Mouse (Mus musculus) liver, embryonic 14.5 days (tissue): ENCODE results near the gene Ddc. TPM values are rescaled to one million over a fixed set of nuclear protein-coding genes. Genes with fewer than 3 reads are reported as not detected.

Source experiments
- ATAC-seq: fragments of 200-750 bp; cut with Nextera tagmentation; 2 replicates; pipeline ENCODE4 v1.8.0; 2017; ENCODE audit warnings: moderate number of reproducible peaks, mild to moderate bottlenecking, moderate library complexity; ENCODE audit not compliant: insufficient read depth
- DNase-seq, 3 experiments: peaks; one replicate each; pipeline ENCODE4 v3.0.0-alpha.2; 2012 to 2013; ENCODE audit warnings: low read depth in 3 of 3, low spot score in 3 of 3
- H3K27ac ChIP-seq: fragments of 300-500 bp; sonication (generic); 2 replicates; pipeline ENCODE4 v1.5.1; 2014; ENCODE audit warnings: moderate library complexity, mild to moderate bottlenecking, control low read depth, inconsistent platforms
- H3K27me3 ChIP-seq: fragments of 300-500 bp; sonication (generic); 2 replicates; pipeline ENCODE4 v1.6.1; 2014; ENCODE audit warnings: mild to moderate bottlenecking, low read length, moderate library complexity; ENCODE audit not compliant: control insufficient read depth, insufficient read depth
- H3K36me3 ChIP-seq: fragments of 300-500 bp; sonication (generic); replicated peaks from 2 replicates; pipeline ENCODE4 v1.6.1; 2014; ENCODE audit warnings: low read depth; ENCODE audit not compliant: control insufficient read depth, insufficient read depth
- H3K4me1 ChIP-seq, 2 experiments: fragments of 200-500 bp in 1 of 2; fragments of 300-500 bp in 1 of 2; sonication (generic) in 1 of 2; replicated peaks; 2 replicates each; pipeline ENCODE4 v1.6.1; 2012 to 2014; ENCODE audit warnings: antibody characterized with exemption in 1 of 2, inconsistent platforms in 1 of 2, low read length in 1 of 2; ENCODE audit not compliant: control insufficient read depth in 2 of 2, insufficient read depth in 2 of 2
- H3K4me2 ChIP-seq: fragments of 300-500 bp; sonication (generic); 2 replicates; pipeline ENCODE4 v1.6.1; 2014; ENCODE audit warnings: low read depth, mild to moderate bottlenecking, control low read depth, moderate library complexity
- H3K4me3 ChIP-seq, 2 experiments: fragments of 200-500 bp in 1 of 2; fragments of 300-500 bp in 1 of 2; sonication (generic) in 1 of 2; 2 replicates each; pipeline ENCODE4 v1.5.1; 2012 to 2014; ENCODE audit warnings: low read depth in 2 of 2, low read length in 2 of 2, mild to moderate bottlenecking in 2 of 2, control low read depth in 1 of 2, inconsistent platforms in 1 of 2, moderate library complexity in 1 of 2; ENCODE audit not compliant: insufficient read depth in 1 of 2
- H3K9ac ChIP-seq: fragments of 300-500 bp; sonication (generic); replicated peaks from 2 replicates; pipeline ENCODE4 v1.6.1; 2014; ENCODE audit warnings: mild to moderate bottlenecking, control low read depth, moderate library complexity
- H3K9me3 ChIP-seq: fragments of 300-500 bp; sonication (generic); 2 replicates; pipeline ENCODE4 v1.6.1; 2016; ENCODE audit warnings: low read length, mixed read lengths; ENCODE audit not compliant: control insufficient read depth
- CTCF ChIP-seq: IDR thresholded peaks from 2 replicates; pipeline ENCODE4 v1.5.1; 2016; ENCODE audit warnings: antibody characterized with exemption, low read depth, control low read depth
- EP300 ChIP-seq: IDR thresholded peaks from 2 replicates; pipeline ENCODE4 v1.6.1; 2016; ENCODE audit warnings: antibody characterized with exemption, low read depth
- WGBS: fragments of 180-500 bp; shearing (Covaris S2); extraction: QIAGEN DNeasy Blood & Tissue Kit; methylation state at CpG from one replicate; pipeline ENCODE4 v1.1.7; 2014; ENCODE audit not compliant: insufficient replicate concordance; 5-methylcytosine and 5-hydroxymethylcytosine counted together
- polyA plus RNA-seq, 2 experiments: library from polyadenylated mRNA; depleted of rRNA in 1 of 2; stranded (reverse) in 1 of 2; unstranded in 1 of 2; fragments of >200 nt; fragmentation: Nextera tagmentation in 1 of 2; extraction: Ambion mirVana in 1 of 2; gene quantifications; 2 replicates each; pipeline versions ENCODE4 v1.2.1 to v1.2.3; 2012 to 2014

The Ddc gene
- polyA plus RNA-seq (2012; rRNA removed) (3.0 and 4.3 TPM in 2 replicates), polyA plus RNA-seq (2014; fragmentation: Nextera tagmentation; extraction: Ambion mirVana) (7.4 and 8.2 TPM in 2 replicates)

DNA sequence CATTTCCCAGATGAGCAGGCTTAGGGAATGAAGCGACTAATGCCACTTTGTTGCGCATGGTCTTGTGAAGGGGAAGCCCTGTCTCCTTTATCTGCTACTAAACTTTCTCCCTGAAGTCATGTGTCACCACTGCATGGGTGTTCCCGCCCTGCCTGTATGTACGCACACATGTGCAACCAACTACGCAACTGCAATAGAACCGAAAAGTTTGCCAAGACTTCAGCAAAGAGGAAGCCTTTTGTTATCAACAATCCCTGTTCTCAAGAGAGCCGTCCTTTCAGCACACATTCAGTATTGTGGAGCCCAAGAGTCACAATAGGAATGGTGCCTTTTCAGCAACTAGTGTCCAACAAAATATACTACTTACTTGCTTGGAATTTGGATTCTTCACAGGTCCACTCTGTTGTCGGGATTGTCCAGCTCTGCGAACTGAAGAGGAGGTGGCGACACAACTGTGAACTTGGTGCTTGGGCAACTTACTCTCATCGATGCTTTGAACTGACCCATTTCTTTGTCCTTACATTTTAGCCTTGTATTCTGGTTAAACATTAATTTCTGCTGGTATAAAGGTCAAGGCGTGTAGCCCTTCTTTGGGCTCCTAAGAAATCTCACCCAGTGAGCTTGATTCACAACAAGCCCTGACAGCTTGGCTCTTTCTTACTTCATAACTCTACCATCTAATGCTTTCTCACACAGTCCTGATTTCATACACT lies at the start of gene Ddc:
Gene Ddc, minus strand, starts transcription at position 500 of the 713 bp plus-strand sequence.
- no peak for DNase-seq
- no peak within 1 kb of the TSS for H3K27ac ChIP-seq

DNA sequence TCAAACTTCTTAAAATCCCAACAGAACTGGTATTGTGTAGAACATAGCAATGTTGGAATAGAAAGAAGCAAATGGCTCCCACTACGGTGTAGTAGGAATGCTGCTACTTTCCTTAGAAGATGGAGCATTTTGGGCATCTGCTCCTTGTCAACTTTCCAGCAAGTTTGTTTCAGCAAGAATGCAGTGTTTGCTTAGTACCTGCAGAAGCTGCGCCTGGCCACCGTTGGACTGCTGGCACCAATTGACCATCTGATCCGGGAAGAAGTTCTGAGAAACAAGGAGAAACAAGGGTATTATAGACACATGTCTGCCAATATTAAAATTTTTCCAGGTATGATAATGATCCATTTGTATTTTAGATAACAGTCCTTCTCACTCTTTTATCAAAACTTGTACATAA lies 47.8 kb upstream of the Ddc start:
- ATAC-seq (no peak), DNase-seq (no peak)
- Histone ChIP-seq H3K27me3 (no peaks in the 10 kb centered on the region), H3K4me3 (no peak overlapping the region), H3K9me3 (no peaks in the 10 kb centered on the region), H3K36me3 (no peaks in the 10 kb centered on the region; the same call in 1 of the 2 replicates), H3K4me1 (peaks cover 0 to 13% of the 10 kb centered on the region in 2 experiments; a peak in 3 of 4 replicates), H3K4me2 (no peak overlapping the region), H3K27ac (no peak overlapping the region), H3K9ac (no peak overlapping the region)
- 75% methylated on average over 4 of the region's 4 CpGs for WGBS
- TF ChIP-seq EP300 (no peak), CTCF (no peak)

More for the DNA sequence above, at the start of gene Ddc:
- Histone ChIP-seq H3K9ac (no peak within 1 kb of the TSS), H3K9me3 (no peaks in the 10 kb centered on the region), H3K4me1 (peaks cover 0 to 9% of the 10 kb centered on the region in 2 experiments; a peak in 2 of 4 replicates), H3K4me2 (peak within 1 kb of the TSS; percentile 37), H3K4me3 (peak within 1 kb of the TSS; percentile 7 to 8; a peak in 2 of 4 replicates), H3K27me3 (no peaks in the 10 kb centered on the region), H3K36me3 (no peaks in the 10 kb centered on the region)
- WGBS = 61% methylated on average over 12 of the region's 12 CpGs
- TF ChIP-seq CTCF = no peak
- TF ChIP-seq EP300 = no peak
- no peak for ATAC-seq

DNA sequence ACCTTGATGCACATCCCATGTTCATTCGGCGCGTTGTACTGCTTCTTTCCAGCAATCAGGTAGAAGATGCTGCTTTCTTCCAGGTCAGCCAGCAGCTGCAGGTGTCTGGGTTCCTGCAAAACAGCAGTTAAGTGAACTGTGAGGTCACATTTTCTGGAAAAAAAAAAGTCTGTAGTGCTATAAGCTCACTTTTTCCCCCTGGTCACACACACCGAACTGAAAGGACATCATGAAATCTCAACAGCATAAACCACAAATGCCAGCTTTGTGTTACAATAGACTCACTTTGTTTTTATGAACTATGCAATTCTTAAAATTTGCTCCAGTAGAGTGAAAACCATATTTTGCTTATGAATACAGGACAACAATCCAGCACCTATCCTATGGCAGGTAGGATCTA lies 46.9 kb upstream of the Ddc start:
- no peak overlapping the region for H3K4me3 ChIP-seq
- no peaks in the 10 kb centered on the region; the same call in 1 of the 2 replicates for H3K36me3 ChIP-seq
- WGBS = 83% methylated on average over 4 of the region's 4 CpGs
- TF ChIP-seq CTCF (no peak), EP300 (no peak)
- H3K9ac ChIP-seq = no peak overlapping the region
- no peak for DNase-seq
- no peak overlapping the region for H3K27ac ChIP-seq
- no peak for ATAC-seq
- H3K9me3 ChIP-seq = no peaks in the 10 kb centered on the region
- no peaks in the 10 kb centered on the region for H3K27me3 ChIP-seq
- H3K4me2 ChIP-seq = no peak overlapping the region
- peaks cover 0 to 13% of the 10 kb centered on the region in 2 experiments; a peak in 3 of 4 replicates for H3K4me1 ChIP-seq

DNA sequence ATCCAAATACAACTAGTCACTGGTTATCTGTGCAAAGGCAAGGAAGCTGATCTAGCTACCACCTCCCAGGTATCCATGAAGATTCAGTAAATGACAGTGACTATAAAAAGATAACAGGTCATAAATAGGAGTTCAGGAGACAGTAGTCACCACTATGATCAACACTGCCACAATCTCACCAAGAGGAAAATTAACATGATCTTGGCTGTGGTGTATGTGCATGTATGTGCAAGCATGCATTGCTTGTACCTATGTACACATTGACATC lies 46.1 kb upstream of the Ddc start:
- ATAC-seq = no peak
- H3K36me3 ChIP-seq = no peaks in the 10 kb centered on the region; the same call in 1 of the 2 replicates
- no peak for TF ChIP-seq EP300
- no peak for TF ChIP-seq CTCF
- H3K27ac ChIP-seq = no peak overlapping the region
- H3K27me3 ChIP-seq = no peaks in the 10 kb centered on the region
- peaks cover 0 to 14% of the 10 kb centered on the region in 2 experiments; a peak in 3 of 4 replicates for H3K4me1 ChIP-seq
- H3K9ac ChIP-seq = no peak overlapping the region
- no peaks in the 10 kb centered on the region for H3K9me3 ChIP-seq
- DNase-seq = no peak
- H3K4me2 ChIP-seq = no peak overlapping the region
- H3K4me3 ChIP-seq = no peak overlapping the region

DNA sequence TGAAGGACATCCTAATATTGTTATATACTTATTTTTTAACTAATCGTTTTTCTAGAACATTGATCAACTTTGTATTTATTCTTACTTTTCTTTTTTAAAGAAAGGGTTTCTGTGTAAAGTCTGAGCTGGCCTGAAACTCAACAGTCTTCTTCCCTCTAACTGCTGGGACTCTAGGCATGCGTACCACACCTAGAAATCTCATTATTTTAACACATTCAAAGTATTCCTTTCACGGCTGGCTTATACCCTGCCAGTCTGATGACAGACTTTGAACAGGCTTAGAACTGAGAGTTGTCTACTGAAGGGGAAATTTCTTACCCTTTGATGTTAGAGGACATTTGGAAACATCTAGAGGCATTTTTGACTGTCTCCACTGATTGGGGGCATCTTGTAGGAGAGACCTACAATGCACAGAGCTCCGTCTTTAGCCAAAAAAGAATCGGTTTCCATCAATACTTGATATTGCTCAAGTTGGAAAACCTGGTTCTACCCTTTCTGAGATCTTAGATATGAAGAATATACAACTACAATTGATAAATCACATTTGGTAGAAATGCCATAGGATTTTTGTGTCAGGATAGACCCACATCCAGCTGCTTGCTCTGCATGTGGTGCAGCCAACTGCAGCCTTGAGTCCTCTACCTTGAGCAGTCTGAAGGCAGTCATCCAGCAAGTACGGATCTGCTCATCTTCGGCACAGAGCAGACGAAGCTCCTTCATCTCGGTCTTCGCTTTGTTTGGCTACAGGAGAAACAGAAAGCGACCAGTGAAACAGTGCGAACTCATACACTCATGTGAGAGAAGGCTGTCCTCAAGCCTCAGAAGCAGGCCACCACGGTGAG lies 45.5 kb upstream of the Ddc start:
- H3K9me3 ChIP-seq = no peaks in the 10 kb centered on the region
- TF ChIP-seq EP300 (no peak), CTCF (no peak)
- no peak overlapping the region for H3K27ac ChIP-seq
- H3K4me2 ChIP-seq = no peak overlapping the region
- H3K4me1 ChIP-seq = peaks cover 0 to 9% of the 10 kb centered on the region in 2 experiments; a peak in 2 of 4 replicates
- no peaks in the 10 kb centered on the region for H3K27me3 ChIP-seq
- DNase-seq = no peak
- no peak overlapping the region for H3K9ac ChIP-seq
- no peak for ATAC-seq
- WGBS = 77% methylated on average over 13 of the region's 13 CpGs
- H3K36me3 ChIP-seq = no peaks in the 10 kb centered on the region; the same call in 1 of the 2 replicates
- H3K4me3 ChIP-seq = no peak overlapping the region
